Mouse (Mus musculus): ENCODE results near the gene Prl5a1. TPM values are rescaled to one million over a fixed set of nuclear protein-coding genes. Genes with fewer than 3 reads are reported as not detected.

The Prl5a1 gene
- polyA plus RNA-seq (2015; fragmentation: Nextera tagmentation; extraction: Ambion mirVana): not detected in 2 replicates

GRCm38 (mm10) chr13:28142184-28142583 lies at the start of gene Prl5a1:
Gene Prl5a1, plus strand, starts transcription at chr13:28142484.
- Histone ChIP-seq H3K4me2 (ENCODE audit: low read depth, low read length) (no peak within 1 kb of the TSS), H3K9ac (ENCODE audit: low read length) (no peak within 1 kb of the TSS), H3K27me3 (ENCODE audit: control insufficient read depth, insufficient read depth, low read depth, low read length) (no peaks in the 10 kb centered on the region), H3K36me3 (ENCODE audit: control insufficient read depth, insufficient read depth, low read length) (no peaks in the 10 kb centered on the region), H3K4me3 (ENCODE audit: low read length) (no peak within 1 kb of the TSS), H3K4me1 (replicated peaks; ENCODE audit: control insufficient read depth, insufficient read depth, low read length) (no peaks in the 10 kb centered on the region), H3K9me3 (ENCODE audit: control insufficient read depth, low read length) (no peaks in the 10 kb centered on the region), H3K27ac (ENCODE audit: low read length) (no peak within 1 kb of the TSS)
- 77% methylated on average over 6 of the region's 6 CpGs for WGBS
- ATAC-seq (ENCODE audit: low read depth): no peak

GRCm38 (mm10) chr13:28096161-28096560 lies 46.1 kb upstream of the Prl5a1 start:
- Histone ChIP-seq H3K4me3 (ENCODE audit: low read length) (no peak overlapping the region), H3K9me3 (ENCODE audit: control insufficient read depth, low read length) (no peaks in the 10 kb centered on the region), H3K4me1 (replicated peaks; ENCODE audit: control insufficient read depth, insufficient read depth, low read length) (no peaks in the 10 kb centered on the region), H3K27ac (ENCODE audit: low read length) (no peak overlapping the region), H3K4me2 (ENCODE audit: low read depth, low read length) (no peak overlapping the region), H3K9ac (ENCODE audit: low read length) (no peak overlapping the region), H3K27me3 (ENCODE audit: control insufficient read depth, insufficient read depth, low read depth, low read length) (no peaks in the 10 kb centered on the region), H3K36me3 (ENCODE audit: control insufficient read depth, insufficient read depth, low read length) (no peaks in the 10 kb centered on the region)
- no peak for ATAC-seq (ENCODE audit: low read depth)

GRCm38 (mm10) chr13:28108536-28108935 lies 33.7 kb upstream of the Prl5a1 start:
- Histone ChIP-seq H3K4me2 (ENCODE audit: low read depth, low read length) (no peak overlapping the region), H3K4me1 (replicated peaks; ENCODE audit: control insufficient read depth, insufficient read depth, low read length) (no peaks in the 10 kb centered on the region), H3K9ac (ENCODE audit: low read length) (no peak overlapping the region), H3K4me3 (ENCODE audit: low read length) (no peak overlapping the region), H3K36me3 (ENCODE audit: control insufficient read depth, insufficient read depth, low read length) (no peaks in the 10 kb centered on the region), H3K27ac (ENCODE audit: low read length) (no peak overlapping the region), H3K9me3 (ENCODE audit: control insufficient read depth, low read length) (no peaks in the 10 kb centered on the region), H3K27me3 (ENCODE audit: control insufficient read depth, insufficient read depth, low read depth, low read length) (no peaks in the 10 kb centered on the region)
- no peak for ATAC-seq (ENCODE audit: low read depth)
- WGBS: 78% methylated on average over 3 of the region's 3 CpGs

- 69% methylated on average over 2 of the region's 2 CpGs for WGBS
- H3K9me3 ChIP-seq (ENCODE audit: control insufficient read depth, low read length): no peaks in the 10 kb centered on the region
- H3K9ac ChIP-seq (ENCODE audit: low read length): no peak overlapping the region
- H3K27me3 ChIP-seq (ENCODE audit: control insufficient read depth, insufficient read depth, low read depth, low read length): no peaks in the 10 kb centered on the region
- H3K4me2 ChIP-seq (ENCODE audit: low read depth, low read length): no peak overlapping the region
- H3K27ac ChIP-seq (ENCODE audit: low read length): no peak overlapping the region
- no peak overlapping the region for H3K4me3 ChIP-seq (ENCODE audit: low read length)
- H3K4me1 ChIP-seq (replicated peaks; ENCODE audit: control insufficient read depth, insufficient read depth, low read length): no peaks in the 10 kb centered on the region
- no peak for ATAC-seq (ENCODE audit: low read depth)
- H3K36me3 ChIP-seq (ENCODE audit: control insufficient read depth, insufficient read depth, low read length): no peaks in the 10 kb centered on the region
Observed at GRCm38 (mm10) chr13:28132781-28133180, 9.5 kb upstream of the Prl5a1 start.

- H3K9ac ChIP-seq (ENCODE audit: low read length): no peak overlapping the region
- H3K36me3 ChIP-seq (ENCODE audit: control insufficient read depth, insufficient read depth, low read length): no peaks in the 10 kb centered on the region
- no peak overlapping the region for H3K4me3 ChIP-seq (ENCODE audit: low read length)
- no peaks in the 10 kb centered on the region for H3K4me1 ChIP-seq (replicated peaks; ENCODE audit: control insufficient read depth, insufficient read depth, low read length)
- H3K9me3 ChIP-seq (ENCODE audit: control insufficient read depth, low read length): no peaks in the 10 kb centered on the region
- no peak for ATAC-seq (ENCODE audit: low read depth)
- no peak overlapping the region for H3K27ac ChIP-seq (ENCODE audit: low read length)
- no peak overlapping the region for H3K4me2 ChIP-seq (ENCODE audit: low read depth, low read length)
- H3K27me3 ChIP-seq (ENCODE audit: control insufficient read depth, insufficient read depth, low read depth, low read length): no peaks in the 10 kb centered on the region
Observed at GRCm38 (mm10) chr13:28135790-28136189, 6.5 kb upstream of the Prl5a1 start.

Other genes starting within 250 kb of the Prl5a1 start
- not detected in 2 replicates for gene Prl4a1, start 126.3 kb upstream of the Prl5a1 start, polyA plus RNA-seq (2015; fragmentation: Nextera tagmentation; extraction: Ambion mirVana)
- 7.8 and 10.9 TPM in 2 replicates for gene Gm11361, start 115.0 kb downstream of the Prl5a1 start, polyA plus RNA-seq (2015; fragmentation: Nextera tagmentation; extraction: Ambion mirVana)